Mouse (Mus musculus): Measurements from ENCODE around the gene Col8a2. TPM values are rescaled to one million over a fixed set of nuclear protein-coding genes. Genes with fewer than 3 reads are reported as not detected.
A peak's percentile ranks its signal among the peaks of the same experiment; 100 is the strongest.

Col8a2 gene
- total RNA-seq, 2 experiments from 2014 or later: 2.6 to 2.8 TPM

DNA sequence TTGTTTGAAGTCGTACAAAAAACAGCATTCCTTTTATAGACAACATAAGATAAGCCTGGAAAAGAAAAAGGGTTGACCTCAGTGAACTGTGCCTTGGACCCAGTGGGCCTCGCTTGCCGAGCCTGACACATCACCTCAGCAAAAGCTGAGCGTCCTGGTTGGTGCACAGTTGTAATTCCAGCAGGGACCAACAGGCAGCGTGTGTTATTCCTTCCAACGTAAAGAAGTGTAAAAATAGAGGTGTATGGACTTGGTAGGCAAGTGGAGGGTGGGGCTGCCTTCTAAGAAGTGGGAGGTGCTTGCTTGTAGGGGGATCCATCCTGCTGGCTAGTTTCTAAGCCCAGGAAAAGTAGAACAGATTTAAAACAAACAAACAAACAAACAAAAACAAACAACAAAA lies 39.4 kb downstream of the Col8a2 start:
- peak in 1 of 2 experiments; percentile 14 for DNase-seq (ENCODE audit: low spot score in 2 of 2)

DNA sequence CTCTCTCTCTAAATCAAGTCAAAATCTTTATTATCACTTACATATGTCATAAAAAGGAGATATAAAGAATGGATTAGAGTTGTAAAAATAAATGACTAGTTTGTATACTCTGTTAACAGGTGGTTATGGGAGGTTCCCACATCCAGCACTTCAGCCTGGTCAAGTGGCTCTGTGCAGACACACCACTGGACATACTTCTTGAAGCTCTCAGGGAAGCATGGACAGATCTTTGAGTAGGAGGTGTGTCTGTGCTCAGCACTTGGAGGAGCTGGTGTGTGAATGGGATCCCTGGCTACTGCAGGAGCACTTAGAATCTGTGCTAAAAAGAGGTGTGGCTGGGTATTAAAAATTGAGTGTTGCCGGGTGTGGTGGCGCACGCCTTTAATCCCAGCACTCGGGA lies 43.7 kb downstream of the Col8a2 start:
- no peak for DNase-seq (ENCODE audit: low spot score in 2 of 2)

DNA sequence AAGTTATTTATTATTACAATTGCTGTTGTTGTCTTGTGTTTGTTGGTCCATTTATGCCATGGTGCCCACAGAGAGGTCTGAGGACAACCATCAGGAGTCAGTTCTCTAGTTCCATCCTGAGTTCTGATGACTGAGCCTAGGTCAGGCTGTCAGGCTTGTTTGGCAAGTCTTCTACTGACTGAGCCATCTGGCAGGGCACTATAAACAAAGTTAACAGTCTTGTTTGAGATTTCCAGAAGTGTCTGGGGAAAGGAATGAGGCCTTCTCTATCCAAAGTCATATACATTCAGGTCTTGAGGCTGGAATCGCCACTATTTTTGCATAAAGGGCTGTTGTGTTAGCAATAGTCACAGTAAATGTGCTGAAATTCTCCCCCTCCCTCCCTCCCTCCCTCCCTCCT lies 45.2 kb downstream of the Col8a2 start:
- DNase-seq (ENCODE audit: low spot score in 2 of 2): no peak

DNA sequence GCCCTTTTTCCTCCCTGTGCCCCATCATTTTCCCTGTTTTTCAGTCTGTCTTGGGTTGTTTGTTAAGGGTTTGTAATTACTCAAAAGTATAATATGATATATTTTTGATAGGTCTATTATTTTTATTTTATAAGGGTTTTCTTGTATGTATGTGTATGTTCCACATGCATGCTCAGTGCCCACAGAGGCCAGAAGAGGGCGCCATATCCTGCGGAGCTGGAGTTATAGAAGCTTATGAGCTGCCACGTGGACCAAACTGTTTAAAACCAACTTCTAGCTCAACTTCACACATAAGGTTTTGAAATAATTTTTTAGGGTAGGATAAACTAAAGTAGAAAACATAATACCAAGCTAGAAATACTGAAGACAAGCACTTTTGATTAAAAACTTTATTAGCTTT lies 45.8 kb downstream of the Col8a2 start:
- no peak for DNase-seq (ENCODE audit: low spot score in 2 of 2)

DNA sequence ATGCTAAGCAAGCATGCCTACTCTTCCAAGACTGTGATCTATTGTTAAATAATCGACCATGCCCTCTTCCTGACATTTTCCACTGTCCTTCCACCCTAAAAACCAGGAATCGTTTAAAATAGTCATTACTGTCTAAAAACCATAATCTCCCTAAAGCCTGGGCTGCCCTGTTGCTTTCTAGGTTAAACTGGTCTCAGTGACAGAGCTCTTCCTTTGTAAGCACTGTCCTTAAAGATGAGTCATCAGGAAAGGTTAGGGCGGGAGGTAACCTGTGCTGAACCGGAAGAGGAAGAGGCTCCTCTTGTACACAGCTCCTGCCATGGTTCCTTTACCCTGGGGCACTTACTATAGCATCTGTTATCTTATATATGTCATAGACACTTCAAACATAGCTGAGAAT lies 52.9 kb downstream of the Col8a2 start:
- no peak for DNase-seq (ENCODE audit: low spot score in 2 of 2)

DNA sequence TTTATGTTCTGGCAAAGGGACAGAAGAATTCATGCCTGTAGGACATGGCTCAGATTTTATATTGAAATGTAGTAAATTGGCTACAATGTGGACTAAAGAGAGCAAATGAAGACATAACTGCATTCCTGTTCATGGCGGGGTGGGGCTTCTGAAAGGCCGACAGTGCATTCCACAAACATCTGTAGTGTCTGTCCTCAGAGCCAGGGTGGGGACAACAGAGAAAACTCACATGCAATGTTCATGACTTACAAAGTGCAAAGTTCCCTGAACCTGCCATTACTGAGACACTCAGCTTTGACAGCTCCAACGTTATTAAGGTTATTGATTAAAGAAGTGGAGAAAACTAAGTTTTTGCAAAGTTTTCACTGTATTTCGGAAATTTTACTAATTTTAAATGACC lies 56.9 kb downstream of the Col8a2 start:
- DNase-seq (ENCODE audit: low spot score in 2 of 2): no peak

DNA sequence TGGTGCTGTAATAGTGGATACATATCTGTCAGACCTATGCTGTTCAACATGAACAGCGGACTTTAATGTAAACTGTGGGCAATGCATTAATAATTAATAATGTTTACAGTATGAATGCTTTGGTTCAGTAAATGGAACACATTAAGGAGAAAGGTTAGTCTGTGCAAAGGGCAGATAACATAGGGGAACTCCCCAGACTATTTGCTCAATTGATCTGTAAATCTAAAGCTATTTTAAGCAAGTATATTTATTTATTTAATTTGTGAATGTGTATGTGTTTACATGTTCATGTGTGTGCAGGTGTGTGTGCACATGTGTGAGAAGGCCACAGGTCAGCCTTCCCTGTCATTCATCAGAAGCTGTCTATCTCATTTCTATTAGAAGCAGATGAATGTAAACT lies 73.5 kb downstream of the Col8a2 start:
- no peak for DNase-seq (ENCODE audit: low spot score in 2 of 2)

Other genes starting within 250 kb of the Col8a2 start
- gene Mrps15, start 239.9 kb upstream of the Col8a2 start, total RNA-seq (2021): 10 to 100 TPM; 85.5 to 99.2 TPM
- 10 to 100 TPM in 1 of 2 experiments, 1 to 10 TPM in 1; 7.2 to 10.6 TPM for gene Oscp1, start 228.2 kb upstream of the Col8a2 start, total RNA-seq (2021)
- 10 to 100 TPM; 18.7 to 25.2 TPM for gene Lsm10, start 190.2 kb upstream of the Col8a2 start, total RNA-seq (2021)
- gene Stk40, start 182.8 kb upstream of the Col8a2 start, total RNA-seq (2021): 10 to 100 TPM; 63.0 to 77.6 TPM
- 10 to 100 TPM; 13.3 to 13.8 TPM for gene Eva1b, start 139.0 kb upstream of the Col8a2 start, total RNA-seq (2021)
- gene Sh3d21, start 123.3 kb upstream of the Col8a2 start, total RNA-seq (2021): 1 to 10 TPM; 2.8 to 2.9 TPM
- 100 to 1,000 TPM; 142 to 182 TPM for gene Thrap3, start 84.0 kb upstream of the Col8a2 start, total RNA-seq (2021)
- 10 to 100 TPM; 56.3 to 63.1 TPM for gene Map7d1, start 30.4 kb upstream of the Col8a2 start, total RNA-seq (2021)
- 10 to 100 TPM; 89.7 to 92.1 TPM for gene Trappc3, start 24.5 kb upstream of the Col8a2 start, total RNA-seq (2021)
- 10 to 100 TPM; 31.0 to 31.2 TPM for gene Adprhl2, start 34.9 kb downstream of the Col8a2 start, total RNA-seq (2021)
- gene Tekt2, start 38.9 kb downstream of the Col8a2 start, total RNA-seq (2021): 1 to 10 TPM; 2.8 to 4.5 TPM
- gene Ago3, start 142.8 kb downstream of the Col8a2 start, total RNA-seq (2021): 10 to 100 TPM; 19.6 to 20.3 TPM
- 10 to 100 TPM; 25.6 to 36.9 TPM for gene Ago1, start 181.8 kb downstream of the Col8a2 start, total RNA-seq (2021)
- gene Ago4, start 246.7 kb downstream of the Col8a2 start, total RNA-seq (2021): 1 to 10 TPM; 4.8 to 5.1 TPM